Mouse (Mus musculus) forebrain, embryonic 15.5 days (tissue): ENCODE data around the gene Gng12. TPM values are rescaled to one million over a fixed set of nuclear protein-coding genes. Genes with fewer than 3 reads are reported as not detected.

Source experiments
- ATAC-seq: fragments of 200-750 bp; cut with Nextera tagmentation; replicated peaks from 2 replicates; pipeline ENCODE4 v1.8.0; 2017; ENCODE audit warnings: mild to moderate bottlenecking, moderate TSS enrichment, moderate library complexity
- H3K27ac ChIP-seq: fragments of 300-500 bp; sonication (generic); replicated peaks from 2 replicates; pipeline ENCODE4 v1.5.1; 2015; ENCODE audit warnings: mild to moderate bottlenecking, inconsistent platforms
- H3K27me3 ChIP-seq: fragments of 300-500 bp; sonication (generic); 2 replicates; pipeline ENCODE4 v1.6.1; 2015; ENCODE audit warnings: inconsistent platforms
- H3K36me3 ChIP-seq: fragments of 300-500 bp; sonication (generic); 2 replicates; pipeline ENCODE4 v1.6.1; 2015; ENCODE audit warnings: mild to moderate bottlenecking, inconsistent platforms
- H3K4me1 ChIP-seq: fragments of 300-500 bp; sonication (generic); 2 replicates; pipeline ENCODE4 v1.6.1; 2015; ENCODE audit warnings: inconsistent platforms
- H3K4me2 ChIP-seq: fragments of 300-500 bp; sonication (generic); replicated peaks from 2 replicates; pipeline ENCODE4 v1.6.1; 2015; ENCODE audit warnings: mild to moderate bottlenecking, inconsistent platforms
- H3K4me3 ChIP-seq: fragments of 300-500 bp; sonication (generic); 2 replicates; pipeline ENCODE4 v1.5.1; 2015; ENCODE audit warnings: mild to moderate bottlenecking, inconsistent platforms
- H3K9ac ChIP-seq: fragments of 300-500 bp; sonication (generic); replicated peaks from 2 replicates; pipeline ENCODE4 v1.6.1; 2015; ENCODE audit warnings: mild to moderate bottlenecking, inconsistent platforms
- H3K9me3 ChIP-seq: fragments of 300-500 bp; sonication (generic); 2 replicates; pipeline ENCODE4 v1.6.1; 2016; ENCODE audit warnings: inconsistent platforms
- WGBS: fragments of 180-500 bp; shearing (Covaris S2); methylation state at CpG from one replicate; pipeline ENCODE4 v1.1.7; 2015; ENCODE audit warnings: mixed read lengths; 5-methylcytosine and 5-hydroxymethylcytosine counted together
- polyA plus RNA-seq: library from polyadenylated mRNA; unstranded; fragments of >200 nt; fragmentation: Nextera tagmentation; extraction: Ambion mirVana; gene quantifications from 2 replicates; pipeline ENCODE4 v1.2.1, GENCODE M21; 2015

Gene Gng12
- polyA plus RNA-seq, 1 experiment from 2014 or later, result 28.1 TPM

DNA sequence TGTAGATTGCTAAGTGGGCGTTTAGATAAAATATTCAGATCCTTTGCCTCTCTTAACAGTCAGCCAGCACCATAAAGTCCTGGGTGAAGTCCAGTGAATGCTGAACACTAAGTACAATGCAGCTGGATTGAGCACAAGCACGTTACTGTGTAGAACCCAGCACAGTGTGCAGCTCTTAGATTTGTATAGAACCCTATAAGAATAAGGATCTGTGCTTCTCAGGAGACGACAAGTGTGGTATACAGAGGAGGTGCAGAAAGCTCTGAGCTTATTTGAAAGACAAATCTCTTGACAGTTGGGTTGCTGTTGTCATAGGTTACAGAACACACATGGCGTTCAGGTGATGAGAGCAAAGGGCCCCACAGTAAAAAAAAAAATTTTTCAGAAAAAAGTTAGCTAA lies 1.8 kb downstream of the Gng12 start:
- no peaks in the 10 kb centered on the region for H3K27me3 ChIP-seq
- H3K36me3 ChIP-seq, result no peaks in the 10 kb centered on the region
- no peak overlapping the region for H3K9ac ChIP-seq
- H3K9me3 ChIP-seq, result no peaks in the 10 kb centered on the region
- H3K27ac ChIP-seq, result no peak overlapping the region
- WGBS, result 35% methylated on average over 4 of the region's 4 CpGs
- no peak for ATAC-seq
- no peak overlapping the region for H3K4me2 ChIP-seq
- 0 out of 2 replicates have a peak overlapping the region, but pooled peaks have one; percentile 79 for H3K4me3 ChIP-seq
- H3K4me1 ChIP-seq, result peaks cover 12% of the 10 kb centered on the region

DNA sequence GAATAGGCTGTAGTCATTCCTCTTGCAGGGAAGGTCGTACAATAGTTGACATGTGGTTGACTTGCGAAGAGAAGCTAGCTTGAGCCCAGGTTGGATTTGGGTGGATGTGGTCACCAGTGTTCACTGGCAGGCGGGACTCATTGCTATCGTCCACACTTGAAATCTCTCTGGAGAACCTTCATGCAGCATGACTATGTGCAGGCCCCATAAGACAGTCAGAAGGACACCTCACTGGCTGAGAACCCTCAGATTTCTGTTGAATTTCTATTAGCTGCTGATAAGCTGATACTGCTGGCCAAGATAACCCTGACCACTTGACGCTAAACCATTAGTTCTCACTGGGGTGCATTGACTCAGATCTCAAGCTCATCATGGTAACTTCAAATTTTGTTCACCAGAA lies 5.7 kb downstream of the Gng12 start:
- Histone ChIP-seq H3K4me3 (no peak overlapping the region), H3K27ac (no peak overlapping the region), H3K36me3 (no peaks in the 10 kb centered on the region), H3K4me2 (no peak overlapping the region), H3K9me3 (no peaks in the 10 kb centered on the region), H3K4me1 (peaks cover 11% of the 10 kb centered on the region), H3K9ac (no peak overlapping the region), H3K27me3 (no peaks in the 10 kb centered on the region)
- WGBS, result 98% methylated on average over 5 of the region's 5 CpGs
- ATAC-seq, result no peak

- 0 out of 2 replicates have a peak, but pooled peaks have one; percentile 53 for ATAC-seq
- H3K27ac ChIP-seq, result no peak overlapping the region
- no peaks in the 10 kb centered on the region for H3K9me3 ChIP-seq
- H3K36me3 ChIP-seq, result no peaks in the 10 kb centered on the region
- H3K4me3 ChIP-seq, result no peak overlapping the region
- no peak overlapping the region for H3K4me2 ChIP-seq
- WGBS, result 83% methylated on average over 9 of the region's 9 CpGs
- H3K27me3 ChIP-seq, result no peaks in the 10 kb centered on the region
- no peaks in the 10 kb centered on the region for H3K4me1 ChIP-seq
- no peak overlapping the region for H3K9ac ChIP-seq
Observed at GRCm38 (mm10) chr6:66903206-66903605, 7.0 kb downstream of the Gng12 start.

GRCm38 (mm10) chr6:66903720-66904119 lies 7.5 kb downstream of the Gng12 start:
- no peak overlapping the region for H3K4me2 ChIP-seq
- 92% methylated on average over 6 of the region's 6 CpGs for WGBS
- no peak overlapping the region for H3K27ac ChIP-seq
- ATAC-seq, result no peak
- H3K4me3 ChIP-seq, result no peak overlapping the region
- no peaks in the 10 kb centered on the region for H3K36me3 ChIP-seq
- no peaks in the 10 kb centered on the region for H3K9me3 ChIP-seq
- no peak overlapping the region for H3K9ac ChIP-seq
- H3K27me3 ChIP-seq, result no peaks in the 10 kb centered on the region
- no peaks in the 10 kb centered on the region for H3K4me1 ChIP-seq

DNA sequence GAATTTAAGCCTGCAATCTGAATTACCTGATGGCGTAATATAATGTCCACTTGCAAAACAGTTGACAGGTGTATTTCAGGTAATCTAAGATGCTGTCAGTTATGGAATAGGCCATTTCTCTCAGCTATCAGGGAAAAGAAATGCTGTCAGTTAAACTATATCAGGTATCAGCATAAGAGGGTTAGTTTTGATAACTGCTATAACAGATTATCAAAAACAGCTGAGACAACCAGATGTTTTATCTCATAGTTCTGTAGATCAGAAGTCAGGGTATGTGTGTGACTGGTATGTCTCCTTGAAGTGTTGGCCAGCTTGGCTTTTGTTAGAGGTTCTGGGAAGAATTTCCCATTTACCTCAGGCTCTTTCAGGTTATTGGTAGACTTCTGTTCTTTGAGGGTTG lies 10.0 kb downstream of the Gng12 start:
- Histone ChIP-seq H3K27me3 (no peaks in the 10 kb centered on the region), H3K27ac (no peak overlapping the region), H3K4me3 (no peak overlapping the region), H3K4me1 (no peaks in the 10 kb centered on the region), H3K4me2 (no peak overlapping the region), H3K9ac (no peak overlapping the region), H3K9me3 (no peaks in the 10 kb centered on the region), H3K36me3 (no peaks in the 10 kb centered on the region)
- 100% methylated on average over 1 of the region's 1 CpGs for WGBS
- no peak for ATAC-seq

DNA sequence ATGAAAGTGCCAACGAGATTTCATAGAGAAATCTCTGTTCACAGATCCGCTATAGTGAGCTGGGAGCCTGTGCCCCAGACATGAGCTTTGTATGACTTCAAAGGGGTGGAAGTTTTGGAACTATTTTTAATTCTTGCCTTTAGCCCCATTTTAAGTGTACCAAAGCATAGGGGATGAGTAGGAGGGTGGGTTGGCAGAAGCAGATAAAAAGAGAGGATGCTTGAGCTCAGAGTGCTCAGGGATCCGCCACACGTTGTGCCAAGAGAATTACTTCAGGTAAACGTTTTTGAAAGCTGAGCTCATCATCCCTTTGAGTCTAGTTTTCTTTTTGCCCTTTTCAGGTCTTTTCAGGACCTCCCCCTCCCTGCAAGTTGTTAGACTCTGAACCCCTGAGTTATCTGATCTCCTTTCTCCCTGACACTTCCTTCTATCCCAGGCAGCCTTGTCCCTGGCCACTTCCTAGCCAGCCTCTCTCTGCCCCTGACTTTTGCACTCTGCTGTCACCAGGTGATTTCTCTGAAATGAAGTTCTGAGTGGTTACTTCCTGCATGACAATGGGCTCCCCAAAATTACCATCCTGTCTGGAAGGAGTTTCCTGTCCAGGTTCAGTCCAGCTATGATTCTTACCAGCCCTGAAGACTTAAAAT lies 12.3 kb downstream of the Gng12 start:
- Histone ChIP-seq H3K9me3 (no peaks in the 10 kb centered on the region), H3K4me3 (no peak overlapping the region), H3K27me3 (no peaks in the 10 kb centered on the region), H3K9ac (no peak overlapping the region), H3K36me3 (no peaks in the 10 kb centered on the region), H3K4me1 (no peaks in the 10 kb centered on the region), H3K4me2 (no peak overlapping the region), H3K27ac (no peak overlapping the region)
- 75% methylated on average over 5 of the region's 5 CpGs for WGBS
- no peak for ATAC-seq

GRCm38 (mm10) chr6:66910493-66911435 lies 14.6 kb downstream of the Gng12 start:
- no peaks in the 10 kb centered on the region for H3K9me3 ChIP-seq
- H3K36me3 ChIP-seq, result no peaks in the 10 kb centered on the region
- H3K9ac ChIP-seq, result no peak overlapping the region
- no peak overlapping the region for H3K4me2 ChIP-seq
- H3K27me3 ChIP-seq, result no peaks in the 10 kb centered on the region
- H3K4me3 ChIP-seq, result no peak overlapping the region
- WGBS, result 68% methylated on average over 11 of the region's 11 CpGs
- no peak overlapping the region for H3K27ac ChIP-seq
- no peak for ATAC-seq
- H3K4me1 ChIP-seq, result no peaks in the 10 kb centered on the region

GRCm38 (mm10) chr6:66913355-66913754 lies 17.2 kb downstream of the Gng12 start:
- Histone ChIP-seq H3K9ac (no peak overlapping the region), H3K27ac (no peak overlapping the region), H3K27me3 (no peaks in the 10 kb centered on the region), H3K4me3 (no peak overlapping the region), H3K4me2 (no peak overlapping the region), H3K9me3 (no peaks in the 10 kb centered on the region), H3K36me3 (no peaks in the 10 kb centered on the region), H3K4me1 (no peaks in the 10 kb centered on the region)
- no peak for ATAC-seq
- 92% methylated on average over 1 of the region's 1 CpGs for WGBS

DNA sequence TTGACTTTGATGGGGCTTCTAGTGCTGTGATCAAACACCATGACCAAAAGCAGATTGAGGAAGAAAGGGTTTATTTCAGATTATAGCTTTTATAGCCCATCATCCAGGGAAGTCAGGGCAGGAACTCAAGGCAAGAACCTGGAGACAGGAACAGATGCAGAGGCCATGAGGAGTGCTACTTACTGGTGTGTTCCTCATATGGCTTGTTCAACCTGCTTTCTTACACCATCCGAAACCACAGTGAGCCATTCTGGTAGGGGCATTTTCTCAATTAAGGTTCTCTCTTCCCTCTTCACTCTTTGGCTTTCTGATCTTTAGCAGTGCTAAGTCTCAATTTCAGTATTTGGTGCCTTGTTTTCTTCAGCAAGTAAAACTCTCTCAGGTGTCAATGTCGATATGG lies 19.4 kb downstream of the Gng12 start:
- 92% methylated on average over 2 of the region's 2 CpGs for WGBS

GRCm38 (mm10) chr6:66917032-66917431 lies 20.8 kb downstream of the Gng12 start:
- ATAC-seq, result no peak

More for the DNA sequence above, 19.4 kb downstream of the Gng12 start:
- Histone ChIP-seq H3K9me3 (no peaks in the 10 kb centered on the region), H3K27ac (no peak overlapping the region), H3K4me1 (no peaks in the 10 kb centered on the region), H3K36me3 (no peaks in the 10 kb centered on the region), H3K9ac (no peak overlapping the region), H3K4me3 (no peak overlapping the region), H3K4me2 (no peak overlapping the region), H3K27me3 (no peaks in the 10 kb centered on the region)
- no peak for ATAC-seq

GRCm38 (mm10) chr6:66920786-66921185 lies 24.6 kb downstream of the Gng12 start:
- Histone ChIP-seq H3K27ac (no peak overlapping the region), H3K4me2 (no peak overlapping the region), H3K9me3 (no peaks in the 10 kb centered on the region), H3K4me3 (no peak overlapping the region), H3K4me1 (no peaks in the 10 kb centered on the region), H3K36me3 (no peaks in the 10 kb centered on the region), H3K9ac (no peak overlapping the region), H3K27me3 (no peaks in the 10 kb centered on the region)
- no peak for ATAC-seq
- 93% methylated on average over 4 of the region's 4 CpGs for WGBS

More at GRCm38 (mm10) chr6:66917032-66917431, 20.8 kb downstream of the Gng12 start:
- Histone ChIP-seq H3K36me3 (no peaks in the 10 kb centered on the region), H3K4me2 (no peak overlapping the region), H3K9me3 (no peaks in the 10 kb centered on the region), H3K27me3 (no peaks in the 10 kb centered on the region), H3K4me3 (no peak overlapping the region), H3K27ac (no peak overlapping the region), H3K9ac (no peak overlapping the region), H3K4me1 (no peaks in the 10 kb centered on the region)
- WGBS, result 92% methylated on average over 7 of the region's 7 CpGs

DNA sequence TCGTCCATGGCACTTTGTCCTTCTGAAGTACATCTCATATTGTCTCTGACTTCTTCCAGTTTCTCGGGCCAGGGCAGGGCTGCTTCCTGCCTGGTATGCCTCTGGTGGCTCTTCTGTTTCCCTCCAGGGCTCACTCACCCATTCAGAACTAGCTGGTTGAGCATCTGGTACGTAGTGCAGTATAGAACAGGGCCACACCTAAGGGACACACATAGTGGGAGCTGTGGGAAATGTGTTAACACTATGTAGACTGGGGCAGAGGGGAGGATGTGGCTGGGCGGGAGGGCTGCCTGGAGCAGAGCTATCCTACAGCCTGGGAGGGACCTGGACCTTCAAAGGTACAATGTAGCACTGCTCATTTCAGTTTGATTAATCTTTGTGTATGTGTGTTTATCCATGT lies 25.6 kb downstream of the Gng12 start:
- WGBS, result 82% methylated on average over 4 of the region's 4 CpGs

More for the DNA sequence above, 25.6 kb downstream of the Gng12 start:
- no peaks in the 10 kb centered on the region for H3K27me3 ChIP-seq
- H3K36me3 ChIP-seq, result no peaks in the 10 kb centered on the region
- H3K4me2 ChIP-seq, result no peak overlapping the region
- no peaks in the 10 kb centered on the region for H3K9me3 ChIP-seq
- no peak overlapping the region for H3K4me3 ChIP-seq
- no peak for ATAC-seq
- no peak overlapping the region for H3K9ac ChIP-seq
- H3K4me1 ChIP-seq, result no peaks in the 10 kb centered on the region
- H3K27ac ChIP-seq, result no peak overlapping the region
